Mouse (Mus musculus): ENCODE measurements around the gene Phb. TPM values are rescaled to one million over a fixed set of nuclear protein-coding genes. Genes with fewer than 3 reads are reported as not detected.

Phb gene
- 10 to 100 TPM; 66.5 to 68.5 TPM for polyA plus RNA-seq (2017; shearing (Covaris generic))

DNA sequence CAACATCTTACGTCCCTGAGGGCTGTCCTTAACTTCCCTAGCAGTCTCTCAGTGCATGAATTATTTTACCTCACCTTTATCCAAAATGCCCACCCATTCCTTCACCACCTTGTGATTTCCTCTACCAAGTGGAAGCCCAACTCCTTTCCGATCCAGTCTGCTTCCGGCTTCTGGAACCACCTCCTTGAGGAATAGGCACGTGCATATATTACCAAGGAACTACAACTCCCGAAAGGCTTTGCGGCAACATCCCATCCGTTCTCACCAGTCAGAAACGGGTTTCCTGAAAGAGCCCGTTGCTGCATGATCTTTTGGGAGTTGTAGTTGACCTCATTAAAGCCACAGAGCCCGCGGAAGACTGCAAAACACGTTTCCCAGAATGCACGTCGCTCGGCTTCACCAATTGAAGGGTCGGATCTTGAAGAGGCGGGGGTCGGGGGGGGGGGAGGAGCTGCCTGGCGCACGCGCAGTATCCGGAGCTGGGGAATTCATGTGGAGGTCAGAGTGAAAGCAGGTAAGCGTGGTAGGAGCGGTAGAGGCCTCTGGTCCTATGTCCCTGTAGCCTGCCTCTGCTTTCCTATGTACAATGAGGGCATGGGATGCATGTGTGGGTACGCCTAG, at the start of gene Phb:
Phb (plus strand) TSS at position 429 of the 621 bp plus-strand sequence.

DNA sequence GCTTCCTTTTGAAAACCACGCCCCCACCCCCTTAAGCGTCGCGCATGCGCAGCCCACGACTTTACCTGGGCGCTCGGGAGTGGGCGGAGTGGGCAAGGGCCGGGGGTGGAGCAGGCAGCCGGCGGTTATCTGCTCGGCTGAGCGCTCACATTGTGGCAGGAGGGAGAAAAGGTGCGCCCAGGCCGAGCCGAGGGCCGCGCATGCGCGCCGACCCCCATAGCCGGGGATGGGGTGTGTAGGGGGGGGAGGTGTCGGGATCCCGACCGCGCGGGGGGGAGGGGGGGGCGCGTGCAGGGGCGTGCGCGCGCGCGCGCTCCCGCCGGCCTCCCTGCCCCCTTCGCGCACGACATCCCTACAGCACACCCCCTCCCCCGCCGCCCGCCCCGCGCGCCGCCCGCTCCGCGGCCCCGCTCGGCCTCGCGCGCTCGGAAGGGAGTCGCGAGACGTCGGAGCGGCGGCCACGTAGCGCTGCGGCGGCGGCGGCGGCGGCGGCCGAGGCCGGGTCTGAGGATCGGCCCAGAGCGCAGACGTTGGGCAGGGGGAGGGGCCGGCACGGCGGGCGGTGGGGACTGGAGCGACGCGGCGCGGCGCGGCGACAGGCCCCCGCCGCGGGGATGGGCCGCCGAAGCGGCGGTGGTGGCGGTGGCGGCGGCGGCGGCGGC, 45.9 kb downstream of the Phb start, which contains the start of gene Zfp652:
Zfp652 (plus strand) TSS at position 111 of the 662 bp plus-strand sequence.

DNA sequence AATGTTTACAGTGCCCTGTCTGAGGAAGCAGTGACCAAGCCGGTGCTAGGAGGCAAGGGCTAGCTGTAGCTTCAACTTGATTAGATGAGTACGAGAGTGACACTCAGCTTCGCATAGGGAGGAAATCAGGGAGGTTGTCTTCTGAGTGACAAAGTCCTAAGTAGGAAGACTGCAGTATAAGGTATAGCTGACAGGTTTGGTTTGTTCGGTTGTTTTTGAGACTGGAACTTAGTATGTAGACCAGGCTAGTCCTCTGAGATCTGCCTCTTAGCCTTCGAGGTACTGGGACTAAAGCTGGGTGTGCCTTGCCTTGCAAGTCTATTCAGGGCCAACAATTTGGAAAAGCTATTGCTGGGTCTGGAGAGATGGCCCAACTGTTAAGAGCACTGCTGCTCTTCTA, 56.5 kb downstream of the Phb start, which contains the start of gene B130006D01Rik:
B130006D01Rik (plus strand) TSS at position 301 of the 400 bp plus-strand sequence.

Other genes starting within 250 kb of the Phb start
- not detected for gene Nxph3, start 152.4 kb upstream of the Phb start, polyA plus RNA-seq (2017; shearing (Covaris generic))
- not detected for gene Ngfr, start 79.2 kb upstream of the Phb start, polyA plus RNA-seq (2017; shearing (Covaris generic))
- 10 to 100 TPM; 11.4 to 22.0 TPM for gene Zfp652, start 45.7 kb downstream of the Phb start, polyA plus RNA-seq (2017; shearing (Covaris generic))
- gene B130006D01Rik, start 56.6 kb downstream of the Phb start, polyA plus RNA-seq (2017; shearing (Covaris generic)): 1 to 10 TPM; 1.2 to 1.3 TPM
- not detected for gene Phospho1, start 157.5 kb downstream of the Phb start, polyA plus RNA-seq (2017; shearing (Covaris generic))
- 10 to 100 TPM; 29.6 to 32.0 TPM for gene Gngt2, start 170.3 kb downstream of the Phb start, polyA plus RNA-seq (2017; shearing (Covaris generic))
- 10 to 100 TPM; 52.3 to 53.0 TPM for gene Abi3, start 175.5 kb downstream of the Phb start, polyA plus RNA-seq (2017; shearing (Covaris generic))
- under 1 TPM in 1 of 2 experiments, not detected in 1; 0.14 TPM for gene B4galnt2, start 247.9 kb downstream of the Phb start, polyA plus RNA-seq (2017; shearing (Covaris generic))